Mouse (Mus musculus): ENCODE measurements around the gene Hist1h3e. TPM values are rescaled to one million over a fixed set of nuclear protein-coding genes. Genes with fewer than 3 reads are reported as not detected.
"Not testable (repeated sequence)": the region's sequence is repeated elsewhere in the genome, so short reads cannot be mapped to it uniquely, and the experiment has no call there.

Hist1h3e gene
- polyA plus RNA-seq, 1 experiment from 2014 or later = 0.85 TPM

DNA sequence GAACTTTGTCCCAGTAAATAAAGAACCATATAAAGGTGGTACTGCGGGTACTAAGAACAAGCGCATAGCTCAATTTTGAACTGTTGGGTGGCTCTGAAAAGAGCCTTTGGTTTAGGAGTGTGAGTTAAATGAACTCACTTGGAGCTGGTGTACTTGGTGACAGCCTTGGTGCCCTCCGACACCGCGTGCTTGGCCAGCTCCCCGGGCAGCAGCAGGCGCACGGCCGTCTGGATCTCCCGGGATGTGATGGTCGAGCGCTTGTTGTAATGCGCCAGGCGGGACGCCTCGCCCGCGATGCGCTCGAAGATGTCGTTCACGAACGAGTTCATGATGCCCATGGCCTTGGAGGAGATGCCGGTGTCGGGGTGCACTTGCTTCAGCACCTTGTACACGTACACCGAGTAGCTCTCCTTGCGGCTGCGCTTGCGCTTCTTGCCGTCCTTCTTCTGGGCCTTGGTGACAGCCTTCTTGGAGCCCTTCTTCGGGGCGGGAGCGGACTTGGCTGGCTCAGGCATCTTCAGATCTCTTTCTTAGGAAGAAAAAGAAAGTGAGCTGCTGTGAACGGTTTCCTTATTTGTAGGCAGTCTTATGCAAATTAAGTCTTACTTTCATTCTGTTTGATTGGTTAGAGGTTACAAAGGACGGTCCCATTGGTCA is 23.4 kb upstream of the Hist1h3e start:
- 0% methylated on average over 21 of the region's 36 CpGs for WGBS
- H3K9me3 ChIP-seq (ENCODE audit: control insufficient read depth, low read length); H3K36me3 ChIP-seq (ENCODE audit: control insufficient read depth, insufficient read depth, low read length); H3K27me3 ChIP-seq (replicated peaks; ENCODE audit: control insufficient read depth, insufficient read depth, low read length): not testable (repeated sequence)
- peak overlapping the region; percentile 75 for H3K27ac ChIP-seq (ENCODE audit: low read depth, low read length)
- H3K4me1 ChIP-seq (ENCODE audit: control insufficient read depth, insufficient read depth, low read depth, low read length) = peaks cover 18% of the 10 kb centered on the region
- peak overlapping the region; percentile 66 for H3K4me2 ChIP-seq (ENCODE audit: low read length)
- peak overlapping the region; percentile 63 for H3K9ac ChIP-seq (ENCODE audit: low read depth, low read length)
- H3K4me3 ChIP-seq (ENCODE audit: low read length) = peak overlapping the region; percentile 50
- peak; percentile 90 for ATAC-seq

DNA sequence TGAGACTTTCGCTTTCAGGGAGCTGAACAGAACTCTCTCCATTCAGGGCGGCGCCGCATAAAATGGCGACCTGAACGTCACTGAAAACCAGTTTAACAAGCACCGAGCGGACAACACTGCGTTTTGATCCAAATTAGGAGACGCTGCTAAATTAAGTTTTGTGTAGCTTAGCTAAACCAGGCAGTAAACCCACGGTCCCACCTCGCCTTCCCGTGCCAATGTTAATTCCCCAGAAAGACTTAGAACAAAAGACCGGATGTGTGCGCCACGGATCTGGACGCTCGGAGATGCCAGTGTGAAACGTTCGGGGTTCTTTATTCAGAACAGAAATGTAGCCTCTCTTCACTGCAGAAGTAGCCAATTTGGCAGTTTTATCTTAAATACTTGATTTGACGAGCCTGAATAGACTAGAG is 22.9 kb upstream of the Hist1h3e start:
- under 1% methylated on average over 21 of the region's 21 CpGs for WGBS
- ATAC-seq = no peak
- peak overlapping the region; percentile 63 for H3K9ac ChIP-seq (ENCODE audit: low read depth, low read length)

DNA sequence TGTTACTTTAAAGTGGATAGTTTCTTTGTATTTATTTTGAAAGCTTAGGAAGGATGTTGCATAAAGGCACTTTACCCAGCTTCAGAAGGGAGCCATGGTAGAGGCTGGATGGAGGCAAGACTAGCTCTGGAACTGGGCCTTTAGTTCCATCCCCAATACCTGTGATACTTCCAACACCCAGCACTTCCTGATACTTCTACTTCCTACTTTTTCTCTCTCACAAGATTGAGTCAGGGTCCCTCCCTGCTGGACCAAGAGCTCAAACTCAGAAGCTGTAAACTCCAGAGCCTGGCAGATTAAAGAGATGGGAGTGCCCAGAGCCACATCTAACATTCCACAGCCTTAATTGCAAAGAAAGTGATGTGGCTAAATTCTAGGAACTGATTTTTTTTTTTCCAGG is 22.2 kb upstream of the Hist1h3e start:
- Histone ChIP-seq H3K27ac (ENCODE audit: low read depth, low read length) (peak overlapping the region; percentile 55), H3K4me3 (ENCODE audit: low read length) (peak overlapping the region; percentile 50), H3K4me1 (ENCODE audit: control insufficient read depth, insufficient read depth, low read depth, low read length) (peaks cover 18% of the 10 kb centered on the region), H3K4me2 (ENCODE audit: low read length) (peak overlapping the region; percentile 66), H3K36me3 (ENCODE audit: control insufficient read depth, insufficient read depth, low read length) (no peaks in the 10 kb centered on the region), H3K9me3 (ENCODE audit: control insufficient read depth, low read length) (no peaks in the 10 kb centered on the region), H3K27me3 (replicated peaks; ENCODE audit: control insufficient read depth, insufficient read depth, low read length) (no peaks in the 10 kb centered on the region), H3K9ac (ENCODE audit: low read depth, low read length) (peak overlapping the region; percentile 14; the same call in 1 of the 2 replicates)
- no peak for ATAC-seq

More for the DNA sequence above, 22.9 kb upstream of the Hist1h3e start:
- peak overlapping the region; percentile 50 for H3K4me3 ChIP-seq (ENCODE audit: low read length)
- no peaks in the 10 kb centered on the region for H3K36me3 ChIP-seq (ENCODE audit: control insufficient read depth, insufficient read depth, low read length)
- no peaks in the 10 kb centered on the region for H3K9me3 ChIP-seq (ENCODE audit: control insufficient read depth, low read length)
- peak overlapping the region; percentile 75 for H3K27ac ChIP-seq (ENCODE audit: low read depth, low read length)
- H3K4me2 ChIP-seq (ENCODE audit: low read length) = peak overlapping the region; percentile 66
- H3K4me1 ChIP-seq (ENCODE audit: control insufficient read depth, insufficient read depth, low read depth, low read length) = peaks cover 18% of the 10 kb centered on the region
- H3K27me3 ChIP-seq (replicated peaks; ENCODE audit: control insufficient read depth, insufficient read depth, low read length) = no peaks in the 10 kb centered on the region

DNA sequence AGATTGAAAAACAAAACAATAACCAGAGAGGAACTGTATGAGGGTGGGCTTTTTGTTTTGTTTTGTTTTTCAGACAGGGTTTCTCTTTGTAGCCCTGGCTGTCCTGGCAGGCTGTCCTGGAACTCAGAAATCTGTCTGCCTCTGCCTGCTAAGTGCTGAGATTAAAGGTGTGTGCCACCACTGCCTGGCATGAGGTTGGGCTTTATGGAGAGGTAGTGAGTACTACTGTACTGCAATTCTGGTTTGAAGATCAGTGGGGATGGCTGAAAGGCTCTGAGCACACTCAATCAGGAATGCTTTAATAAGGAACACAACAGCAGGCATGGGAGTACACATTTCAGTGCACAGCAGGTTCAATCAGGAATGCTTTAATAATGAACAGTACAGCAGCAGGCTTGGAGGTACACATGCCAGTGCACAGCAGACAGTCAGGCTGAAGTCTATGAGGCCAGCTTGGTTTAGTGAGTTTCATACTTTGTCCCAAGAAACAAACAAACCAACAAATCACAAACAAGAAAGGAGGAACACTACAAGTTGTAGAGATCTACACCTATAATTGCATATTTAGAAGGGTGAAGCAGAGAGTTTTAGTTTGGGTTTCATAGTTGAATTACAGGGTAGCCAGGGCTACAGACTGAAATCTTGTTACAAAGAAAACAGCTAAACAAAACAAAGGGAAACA is 21.4 kb upstream of the Hist1h3e start:
- H3K9me3 ChIP-seq (ENCODE audit: control insufficient read depth, low read length) = no peaks in the 10 kb centered on the region
- no peak for ATAC-seq
- no peaks in the 10 kb centered on the region for H3K27me3 ChIP-seq (replicated peaks; ENCODE audit: control insufficient read depth, insufficient read depth, low read length)
- H3K27ac ChIP-seq (ENCODE audit: low read depth, low read length) = no peak overlapping the region
- H3K4me1 ChIP-seq (ENCODE audit: control insufficient read depth, insufficient read depth, low read depth, low read length) = peaks cover 18% of the 10 kb centered on the region
- no peak overlapping the region for H3K4me3 ChIP-seq (ENCODE audit: low read length)
- no peak overlapping the region for H3K9ac ChIP-seq (ENCODE audit: low read depth, low read length)
- no peak overlapping the region for H3K4me2 ChIP-seq (ENCODE audit: low read length)
- no peaks in the 10 kb centered on the region for H3K36me3 ChIP-seq (ENCODE audit: control insufficient read depth, insufficient read depth, low read length)

DNA sequence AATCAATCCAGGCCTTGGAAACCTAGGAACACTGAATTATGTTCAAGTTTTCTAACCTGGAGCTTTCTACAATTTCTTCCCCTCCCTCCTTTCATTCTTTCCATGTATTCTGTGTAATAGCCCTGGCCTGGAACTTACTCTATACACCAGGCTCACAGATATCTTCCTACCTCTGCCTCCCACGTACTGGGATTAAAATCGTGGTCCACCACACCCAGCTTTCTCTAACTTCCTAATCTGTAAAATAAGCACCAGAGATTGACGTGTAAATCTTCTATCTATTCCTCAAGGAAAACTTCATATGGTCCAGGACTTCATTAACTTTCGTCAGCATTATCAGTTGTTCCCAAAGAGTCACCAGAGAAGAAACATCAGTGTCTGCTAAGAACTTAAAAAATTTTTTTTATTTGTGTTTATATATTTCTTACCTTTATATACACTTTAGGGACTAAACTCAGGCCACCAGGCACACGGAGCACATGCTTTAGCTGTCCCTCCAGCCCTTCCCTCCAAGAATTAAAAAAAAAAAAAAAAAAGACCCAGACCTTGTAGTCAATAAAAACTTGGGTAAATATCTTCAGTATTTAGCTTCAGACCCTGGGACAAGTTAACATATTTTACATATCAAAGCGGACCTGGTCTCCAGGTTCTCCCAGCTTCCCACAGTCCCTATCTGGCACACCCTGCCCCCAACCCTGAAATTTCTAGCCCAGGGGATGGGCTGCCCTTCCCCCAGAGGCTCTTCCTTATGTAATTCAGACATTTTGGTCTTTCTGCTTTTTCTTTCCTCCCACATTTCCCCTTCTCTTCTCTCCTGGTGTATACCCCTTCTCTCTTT is 20.3 kb upstream of the Hist1h3e start:
- Histone ChIP-seq H3K9ac (ENCODE audit: low read depth, low read length) (peak overlapping the region; percentile 62; the same call in 1 of the 2 replicates), H3K27ac (ENCODE audit: low read depth, low read length) (peak overlapping the region; percentile 75; the same call in 1 of the 2 replicates), H3K9me3 (ENCODE audit: control insufficient read depth, low read length) (no peaks in the 10 kb centered on the region), H3K27me3 (replicated peaks; ENCODE audit: control insufficient read depth, insufficient read depth, low read length) (no peaks in the 10 kb centered on the region), H3K4me1 (ENCODE audit: control insufficient read depth, insufficient read depth, low read depth, low read length) (peaks cover 18% of the 10 kb centered on the region), H3K4me2 (ENCODE audit: low read length) (peak overlapping the region; percentile 95), H3K36me3 (ENCODE audit: control insufficient read depth, insufficient read depth, low read length) (no peaks in the 10 kb centered on the region), H3K4me3 (ENCODE audit: low read length) (peak overlapping the region; percentile 52)
- 11% methylated on average over 6 of the region's 6 CpGs for WGBS
- ATAC-seq = no peak

DNA sequence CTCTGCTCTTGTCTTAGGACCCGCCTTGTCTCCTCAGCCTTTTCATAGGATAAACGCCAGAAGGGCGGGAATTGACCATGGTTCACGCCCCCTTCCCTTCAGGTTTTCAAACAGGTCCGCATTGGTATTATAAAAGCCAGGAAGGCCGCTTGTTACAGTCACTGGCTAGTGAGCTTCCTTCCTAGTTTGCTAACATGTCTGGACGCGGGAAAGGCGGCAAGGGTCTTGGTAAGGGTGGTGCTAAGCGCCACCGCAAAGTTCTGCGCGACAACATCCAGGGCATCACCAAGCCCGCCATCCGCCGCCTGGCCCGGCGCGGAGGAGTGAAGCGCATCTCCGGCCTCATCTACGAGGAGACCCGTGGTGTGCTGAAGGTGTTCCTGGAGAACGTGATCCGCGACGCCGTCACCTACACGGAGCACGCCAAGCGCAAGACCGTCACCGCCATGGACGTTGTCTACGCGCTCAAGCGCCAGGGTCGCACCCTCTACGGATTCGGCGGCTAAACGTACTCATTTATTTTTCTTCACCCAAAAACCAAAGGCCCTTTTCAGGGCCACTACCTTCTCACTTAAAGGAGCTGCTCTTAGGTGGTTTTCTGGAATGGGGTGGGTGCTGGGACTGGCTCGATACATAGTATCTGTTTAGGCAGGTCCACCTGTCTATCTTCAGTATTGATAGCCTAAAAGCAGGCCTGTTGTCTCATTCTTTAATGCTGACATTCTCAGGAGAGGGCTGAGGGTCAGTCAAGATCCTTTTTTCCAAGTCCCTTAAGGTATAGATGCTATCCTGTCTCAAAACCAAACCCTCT is 19.4 kb upstream of the Hist1h3e start, which contains the start of gene Hist1h4d:
Gene Hist1h4d (plus strand): TSS at position 191 of the 811 bp plus-strand sequence.
- Histone ChIP-seq H3K27ac (ENCODE audit: low read depth, low read length) (peak within 1 kb of the TSS; percentile 75), H3K4me1 (ENCODE audit: control insufficient read depth, insufficient read depth, low read depth, low read length) (peaks cover 17% of the 10 kb centered on the region), H3K9me3 (ENCODE audit: control insufficient read depth, low read length) (no peaks in the 10 kb centered on the region), H3K9ac (ENCODE audit: low read depth, low read length) (peak within 1 kb of the TSS; percentile 62), H3K4me2 (ENCODE audit: low read length) (peak within 1 kb of the TSS; percentile 95), H3K4me3 (ENCODE audit: low read length) (peak within 1 kb of the TSS; percentile 52), H3K36me3 (ENCODE audit: control insufficient read depth, insufficient read depth, low read length) (no peaks in the 10 kb centered on the region), H3K27me3 (replicated peaks; ENCODE audit: control insufficient read depth, insufficient read depth, low read length) (no peaks in the 10 kb centered on the region)
- under 1% methylated on average over 43 of the region's 43 CpGs for WGBS
- ATAC-seq = peak; percentile 94

DNA sequence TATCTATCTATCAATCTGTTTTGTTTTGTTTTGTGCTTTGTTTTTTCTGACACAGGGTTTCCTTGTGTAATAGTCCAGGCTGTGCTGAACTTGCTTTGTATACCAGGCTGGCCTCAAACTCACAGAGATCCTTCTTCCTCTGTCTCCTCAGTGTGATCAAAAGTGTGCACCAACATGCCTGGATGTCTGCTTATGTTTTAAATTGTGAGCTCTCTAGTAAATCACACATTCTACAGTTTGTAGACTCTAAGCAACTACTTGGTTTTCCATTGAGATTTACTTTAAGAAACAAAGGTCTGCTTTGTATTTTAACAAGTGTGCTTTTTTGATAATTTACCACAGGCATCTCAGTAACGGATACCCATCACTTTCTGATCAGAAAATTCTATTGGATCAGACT is 15.7 kb upstream of the Hist1h3e start:
- H3K9ac ChIP-seq (ENCODE audit: low read depth, low read length) = no peak overlapping the region
- H3K27me3 ChIP-seq (replicated peaks; ENCODE audit: control insufficient read depth, insufficient read depth, low read length) = no peaks in the 10 kb centered on the region
- H3K27ac ChIP-seq (ENCODE audit: low read depth, low read length) = no peak overlapping the region
- H3K4me3 ChIP-seq (ENCODE audit: low read length) = no peak overlapping the region
- 100% methylated on average over 1 of the region's 1 CpGs for WGBS
- H3K4me1 ChIP-seq (ENCODE audit: control insufficient read depth, insufficient read depth, low read depth, low read length) = peaks cover 19% of the 10 kb centered on the region
- ATAC-seq = no peak
- H3K4me2 ChIP-seq (ENCODE audit: low read length) = no peak overlapping the region
- no peaks in the 10 kb centered on the region for H3K9me3 ChIP-seq (ENCODE audit: control insufficient read depth, low read length)
- H3K36me3 ChIP-seq (ENCODE audit: control insufficient read depth, insufficient read depth, low read length) = no peaks in the 10 kb centered on the region

DNA sequence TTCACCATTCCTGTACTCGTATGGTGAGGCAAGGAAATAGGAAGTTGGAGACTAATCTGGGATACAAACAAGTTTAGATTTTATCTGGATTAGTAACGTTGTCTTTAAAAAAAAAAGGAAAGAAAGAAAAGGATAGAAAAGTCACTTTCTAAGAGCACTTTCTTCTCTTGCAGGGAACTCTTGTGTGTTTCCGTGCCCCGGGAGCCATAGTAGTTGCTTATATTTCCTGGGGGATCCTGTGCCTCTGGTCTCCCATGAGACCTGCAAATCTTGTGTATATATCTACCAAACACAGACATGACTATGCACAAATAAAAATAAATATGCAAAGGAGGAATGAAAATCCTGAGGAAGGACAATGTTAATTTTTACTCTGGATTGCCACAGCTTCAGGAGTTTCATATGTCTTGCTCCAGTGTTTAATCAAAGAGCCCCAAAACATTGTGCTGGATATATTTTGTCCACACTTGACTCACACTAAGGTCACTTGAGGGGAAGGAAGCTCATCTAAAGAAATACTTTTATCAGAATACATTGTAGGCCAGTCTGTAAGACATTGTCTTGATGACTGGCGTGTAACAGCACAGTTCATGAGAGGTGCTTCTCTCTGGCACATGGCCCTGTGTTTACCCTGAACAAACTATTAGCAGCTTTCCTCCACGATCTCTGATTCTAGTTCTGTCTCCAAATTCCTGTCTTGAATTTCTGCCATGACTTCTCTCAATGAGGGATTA is 14.9 kb upstream of the Hist1h3e start:
- ATAC-seq = no peak
- no peaks in the 10 kb centered on the region for H3K9me3 ChIP-seq (ENCODE audit: control insufficient read depth, low read length)
- H3K27me3 ChIP-seq (replicated peaks; ENCODE audit: control insufficient read depth, insufficient read depth, low read length) = no peaks in the 10 kb centered on the region
- no peak overlapping the region for H3K9ac ChIP-seq (ENCODE audit: low read depth, low read length)
- 52% methylated on average over 6 of the region's 6 CpGs for WGBS
- peak overlapping the region; percentile 23; the same call in 1 of the 2 replicates for H3K27ac ChIP-seq (ENCODE audit: low read depth, low read length)
- H3K4me1 ChIP-seq (ENCODE audit: control insufficient read depth, insufficient read depth, low read depth, low read length) = peaks cover 21% of the 10 kb centered on the region
- peak overlapping the region; percentile 71 for H3K4me2 ChIP-seq (ENCODE audit: low read length)
- H3K36me3 ChIP-seq (ENCODE audit: control insufficient read depth, insufficient read depth, low read length) = no peaks in the 10 kb centered on the region
- H3K4me3 ChIP-seq (ENCODE audit: low read length) = no peak overlapping the region

Data from hindbrain, embryonic 16.5 days (tissue).